Mouse (Mus musculus): ENCODE measurements at regions not wholly inside any gene's neighbourhood (a gene's known extent, or its start where the extent isn't known, plus 50 kb on each side); places are given as distances from the start of the nearest gene placed in this dataset.
A peak's percentile ranks its signal among the peaks of the same experiment; 100 is the strongest.

DNA sequence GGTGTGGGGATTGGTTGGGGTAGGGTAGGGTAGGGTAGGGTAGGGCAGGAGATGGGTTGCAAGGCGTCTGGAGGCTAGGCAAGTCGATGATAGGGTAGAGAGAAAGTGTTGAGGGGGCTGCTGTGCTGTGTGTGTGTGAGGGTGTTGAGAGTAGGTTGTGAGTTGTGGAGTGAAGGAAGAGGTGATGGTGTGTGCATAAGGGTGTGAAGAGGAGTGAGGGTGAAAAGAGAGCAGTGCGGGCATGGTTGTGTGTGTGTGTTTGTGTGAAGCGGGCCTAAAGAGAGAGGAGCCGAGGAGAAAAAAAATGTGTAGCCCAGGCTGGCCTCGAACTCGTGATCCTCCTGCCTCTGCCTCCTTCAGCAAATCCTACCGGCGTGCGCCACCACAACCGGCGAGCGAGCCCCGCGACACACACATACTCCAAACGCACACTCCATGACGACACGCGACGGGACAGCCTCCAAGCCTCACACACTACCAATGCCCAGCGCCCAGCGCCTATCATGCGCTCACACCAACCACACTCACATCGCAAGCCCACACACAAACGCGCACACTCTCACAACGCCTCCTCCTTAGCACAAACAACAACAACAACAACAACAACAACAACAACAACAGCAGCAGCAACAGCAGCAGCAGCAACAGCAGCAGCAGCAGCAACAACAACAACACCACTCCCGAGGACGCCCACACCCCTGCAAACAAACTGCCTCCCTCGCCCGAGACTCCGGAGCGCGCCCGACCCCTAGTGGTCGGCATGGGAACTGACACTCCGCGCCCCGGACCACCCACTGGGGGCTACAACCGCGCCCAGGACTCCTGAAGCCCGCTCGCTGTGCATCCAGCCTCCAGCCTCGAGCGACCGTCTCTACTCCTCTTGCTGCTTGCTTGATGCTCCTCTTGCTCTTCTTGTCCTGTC lies 55.6 kb upstream of the Ezh2 start:
- TF ChIP-seq CTCF (IDR thresholded peaks at IDR 0.05; ENCODE audit: low read depth, low read length): peak; percentile 66
- no peak for TF ChIP-seq POLR2A (IDR thresholded peaks at IDR 0.05; ENCODE audit: insufficient read depth, low read length)
- no peak for TF ChIP-seq EP300 (IDR thresholded peaks at IDR 0.05; ENCODE audit: insufficient read depth, low read depth, low read length)
